Mouse (Mus musculus): Measurements from ENCODE around the gene Gm11555. TPM values are rescaled to one million over a fixed set of nuclear protein-coding genes. Genes with fewer than 3 reads are reported as not detected.
"Not testable (repeated sequence)": the region's sequence is repeated elsewhere in the genome, so short reads cannot be mapped to it uniquely, and the experiment has no call there.

The Gm11555 gene
- polyA plus RNA-seq, 2 experiments, result not detected

GRCm38 (mm10) chr11:99609126-99609525 lies 40.9 kb downstream of the Gm11555 start:
- H3K9ac ChIP-seq (replicated peaks), result no peak overlapping the region
- no peak for TF ChIP-seq CTCF (IDR thresholded peaks at IDR 0.05; ENCODE audit: low read depth)
- no peak for TF ChIP-seq EP300 (IDR thresholded peaks at IDR 0.05; ENCODE audit: low read depth)
- H3K4me3 ChIP-seq (ENCODE audit: insufficient read depth in 1 of 2, low read depth in 2 of 2, low read length in 2 of 2), result no peak overlapping the region
- no peaks in the 10 kb centered on the region for H3K4me1 ChIP-seq (replicated peaks; ENCODE audit: control insufficient read depth in 2 of 2, insufficient read depth in 2 of 2, low read length in 1 of 2)
- no peaks in the 10 kb centered on the region for H3K27me3 ChIP-seq (ENCODE audit: control insufficient read depth, insufficient read depth, low read length)
- no peak overlapping the region for H3K4me2 ChIP-seq (ENCODE audit: low read depth)
- DNase-seq (ENCODE audit: low read depth in 3 of 3, low spot score in 3 of 3), result no peak
- ATAC-seq (ENCODE audit: insufficient read depth), result no peak
- WGBS (ENCODE audit: insufficient replicate concordance), result 45% methylated on average over 1 of the region's 1 CpGs
- no peaks in the 10 kb centered on the region for H3K36me3 ChIP-seq (replicated peaks; ENCODE audit: control insufficient read depth, insufficient read depth, low read depth)
- no peak overlapping the region for H3K27ac ChIP-seq
- no peaks in the 10 kb centered on the region for H3K9me3 ChIP-seq (ENCODE audit: control insufficient read depth, low read length)

- DNase-seq (ENCODE audit: low read depth in 3 of 3, low spot score in 3 of 3); H3K27ac ChIP-seq; H3K9me3 ChIP-seq (ENCODE audit: control insufficient read depth, low read length); H3K36me3 ChIP-seq (replicated peaks; ENCODE audit: control insufficient read depth, insufficient read depth, low read depth); ATAC-seq (ENCODE audit: insufficient read depth); H3K27me3 ChIP-seq (ENCODE audit: control insufficient read depth, insufficient read depth, low read length); H3K4me3 ChIP-seq (ENCODE audit: insufficient read depth in 1 of 2, low read depth in 2 of 2, low read length in 2 of 2); H3K9ac ChIP-seq (replicated peaks); H3K4me2 ChIP-seq (ENCODE audit: low read depth); H3K4me1 ChIP-seq (replicated peaks; ENCODE audit: control insufficient read depth in 2 of 2, insufficient read depth in 2 of 2, low read length in 1 of 2): not testable (repeated sequence)
- 50% methylated on average over 1 of the region's 1 CpGs for WGBS (ENCODE audit: insufficient replicate concordance)
Observed at GRCm38 (mm10) chr11:99603208-99603607, 46.8 kb downstream of the Gm11555 start, which contains the start of gene Gm11938. Gm11938 (minus strand) TSS chr11:99603308.

Other genes starting within 250 kb of the Gm11555 start
Only the 30 nearest of the 38 such genes appear.
- gene Krt23, start 157.1 kb downstream of the Gm11555 start, polyA plus RNA-seq (2012; rRNA removed), result 0.24 and 0.32 TPM in 2 replicates
- 0.24 and 1.00 TPM in 2 replicates for gene Krt23, start 157.1 kb downstream of the Gm11555 start, polyA plus RNA-seq (2014; fragmentation: Nextera tagmentation; extraction: Ambion mirVana)
- gene Krt39, start 128.9 kb downstream of the Gm11555 start, polyA plus RNA-seq (2012; rRNA removed), result not detected in 2 replicates
- gene Krt39, start 128.9 kb downstream of the Gm11555 start, polyA plus RNA-seq (2014; fragmentation: Nextera tagmentation; extraction: Ambion mirVana), result not detected in 2 replicates
- not detected in 2 replicates for gene Krt40, start 107.1 kb downstream of the Gm11555 start, polyA plus RNA-seq (2012; rRNA removed)
- gene Krt40, start 107.1 kb downstream of the Gm11555 start, polyA plus RNA-seq (2014; fragmentation: Nextera tagmentation; extraction: Ambion mirVana), result not detected in 2 replicates
- gene Krtap3-3, start 99.4 kb downstream of the Gm11555 start, polyA plus RNA-seq (2012; rRNA removed), result not detected in 2 replicates
- gene Krtap3-3, start 99.4 kb downstream of the Gm11555 start, polyA plus RNA-seq (2014; fragmentation: Nextera tagmentation; extraction: Ambion mirVana), result not detected in 2 replicates
- not detected in 2 replicates for gene Krtap3-2, start 93.4 kb downstream of the Gm11555 start, polyA plus RNA-seq (2012; rRNA removed)
- not detected in 2 replicates for gene Krtap3-2, start 93.4 kb downstream of the Gm11555 start, polyA plus RNA-seq (2014; fragmentation: Nextera tagmentation; extraction: Ambion mirVana)
- not detected in 2 replicates for gene Gm11939, start 90.8 kb downstream of the Gm11555 start, polyA plus RNA-seq (2012; rRNA removed)
- not detected in 2 replicates for gene Gm11939, start 90.8 kb downstream of the Gm11555 start, polyA plus RNA-seq (2014; fragmentation: Nextera tagmentation; extraction: Ambion mirVana)
- gene Krtap3-1, start 83.6 kb downstream of the Gm11555 start, polyA plus RNA-seq (2012; rRNA removed), result not detected in 2 replicates
- gene Krtap3-1, start 83.6 kb downstream of the Gm11555 start, polyA plus RNA-seq (2014; fragmentation: Nextera tagmentation; extraction: Ambion mirVana), result not detected in 2 replicates
- not detected in 2 replicates for gene Krtap1-5, start 69.2 kb downstream of the Gm11555 start, polyA plus RNA-seq (2012; rRNA removed)
- not detected in 2 replicates for gene Krtap1-5, start 69.2 kb downstream of the Gm11555 start, polyA plus RNA-seq (2014; fragmentation: Nextera tagmentation; extraction: Ambion mirVana)
- not detected in 2 replicates for gene Krtap1-4, start 66.6 kb downstream of the Gm11555 start, polyA plus RNA-seq (2012; rRNA removed)
- gene Krtap1-4, start 66.6 kb downstream of the Gm11555 start, polyA plus RNA-seq (2014; fragmentation: Nextera tagmentation; extraction: Ambion mirVana), result not detected in 2 replicates
- gene Krtap1-3, start 58.9 kb downstream of the Gm11555 start, polyA plus RNA-seq (2012; rRNA removed), result not detected in 2 replicates
- gene Krtap1-3, start 58.9 kb downstream of the Gm11555 start, polyA plus RNA-seq (2014; fragmentation: Nextera tagmentation; extraction: Ambion mirVana), result not detected in 2 replicates
- not detected in 2 replicates for gene Krtap9-3, start 52.1 kb downstream of the Gm11555 start, polyA plus RNA-seq (2012; rRNA removed)
- gene Krtap9-3, start 52.1 kb downstream of the Gm11555 start, polyA plus RNA-seq (2014; fragmentation: Nextera tagmentation; extraction: Ambion mirVana), result not detected in 2 replicates
- not detected in 2 replicates for gene Gm11938, start 46.9 kb downstream of the Gm11555 start, polyA plus RNA-seq (2012; rRNA removed)
- not detected in 2 replicates for gene Gm11938, start 46.9 kb downstream of the Gm11555 start, polyA plus RNA-seq (2014; fragmentation: Nextera tagmentation; extraction: Ambion mirVana)
- not detected in 2 replicates for gene Gm11937, start 40.0 kb downstream of the Gm11555 start, polyA plus RNA-seq (2012; rRNA removed)
- gene Gm11937, start 40.0 kb downstream of the Gm11555 start, polyA plus RNA-seq (2014; fragmentation: Nextera tagmentation; extraction: Ambion mirVana), result not detected in 2 replicates
- not detected in 2 replicates for gene Krtap2-4, start 35.4 kb downstream of the Gm11555 start, polyA plus RNA-seq (2012; rRNA removed)
- not detected in 2 replicates for gene Krtap2-4, start 35.4 kb downstream of the Gm11555 start, polyA plus RNA-seq (2014; fragmentation: Nextera tagmentation; extraction: Ambion mirVana)
- not detected in 2 replicates for gene Gm11562, start 29.8 kb downstream of the Gm11555 start, polyA plus RNA-seq (2012; rRNA removed)
- gene Gm11562, start 29.8 kb downstream of the Gm11555 start, polyA plus RNA-seq (2014; fragmentation: Nextera tagmentation; extraction: Ambion mirVana), result not detected in 2 replicates
- not detected in 2 replicates for gene Krtap4-1, start 22.0 kb downstream of the Gm11555 start, polyA plus RNA-seq (2012; rRNA removed)
- not detected in 2 replicates for gene Krtap4-1, start 22.0 kb downstream of the Gm11555 start, polyA plus RNA-seq (2014; fragmentation: Nextera tagmentation; extraction: Ambion mirVana)
- gene Krtap4-2, start 15.2 kb downstream of the Gm11555 start, polyA plus RNA-seq (2012; rRNA removed), result not detected in 2 replicates
- not detected in 2 replicates for gene Krtap4-2, start 15.2 kb downstream of the Gm11555 start, polyA plus RNA-seq (2014; fragmentation: Nextera tagmentation; extraction: Ambion mirVana)
- not detected in 2 replicates for gene Krtap4-7, start 6.1 kb downstream of the Gm11555 start, polyA plus RNA-seq (2012; rRNA removed)
- not detected in 2 replicates for gene Krtap4-7, start 6.1 kb downstream of the Gm11555 start, polyA plus RNA-seq (2014; fragmentation: Nextera tagmentation; extraction: Ambion mirVana)
- not detected in 2 replicates for gene Gm11563, start 8.7 kb upstream of the Gm11555 start, polyA plus RNA-seq (2012; rRNA removed)
- gene Gm11563, start 8.7 kb upstream of the Gm11555 start, polyA plus RNA-seq (2014; fragmentation: Nextera tagmentation; extraction: Ambion mirVana), result not detected in 2 replicates
- not detected in 2 replicates for gene Krtap4-6, start 15.7 kb upstream of the Gm11555 start, polyA plus RNA-seq (2012; rRNA removed)
- not detected in 2 replicates for gene Krtap4-6, start 15.7 kb upstream of the Gm11555 start, polyA plus RNA-seq (2014; fragmentation: Nextera tagmentation; extraction: Ambion mirVana)
- gene Gm14190, start 40.5 kb upstream of the Gm11555 start, polyA plus RNA-seq (2012; rRNA removed), result not detected in 2 replicates
- not detected in 2 replicates for gene Gm14190, start 40.5 kb upstream of the Gm11555 start, polyA plus RNA-seq (2014; fragmentation: Nextera tagmentation; extraction: Ambion mirVana)
- not detected in 2 replicates for gene Gm14180, start 84.1 kb upstream of the Gm11555 start, polyA plus RNA-seq (2012; rRNA removed)
- gene Gm14180, start 84.1 kb upstream of the Gm11555 start, polyA plus RNA-seq (2014; fragmentation: Nextera tagmentation; extraction: Ambion mirVana), result not detected in 2 replicates
- gene Gm11595, start 122.7 kb upstream of the Gm11555 start, polyA plus RNA-seq (2012; rRNA removed), result not detected in 2 replicates
- not detected in 2 replicates for gene Gm11595, start 122.7 kb upstream of the Gm11555 start, polyA plus RNA-seq (2014; fragmentation: Nextera tagmentation; extraction: Ambion mirVana)
- not detected in 2 replicates for gene Krtap4-8, start 130.5 kb upstream of the Gm11555 start, polyA plus RNA-seq (2012; rRNA removed)
- not detected in 2 replicates for gene Krtap4-8, start 130.5 kb upstream of the Gm11555 start, polyA plus RNA-seq (2014; fragmentation: Nextera tagmentation; extraction: Ambion mirVana)
- gene Krtap4-9, start 135.0 kb upstream of the Gm11555 start, polyA plus RNA-seq (2012; rRNA removed), result not detected in 2 replicates
- gene Krtap4-9, start 135.0 kb upstream of the Gm11555 start, polyA plus RNA-seq (2014; fragmentation: Nextera tagmentation; extraction: Ambion mirVana), result not detected in 2 replicates
- gene Gm11596, start 143.2 kb upstream of the Gm11555 start, polyA plus RNA-seq (2012; rRNA removed), result not detected in 2 replicates
- gene Gm11596, start 143.2 kb upstream of the Gm11555 start, polyA plus RNA-seq (2014; fragmentation: Nextera tagmentation; extraction: Ambion mirVana), result not detected in 2 replicates
- not detected in 2 replicates for gene Gm11569, start 148.7 kb upstream of the Gm11555 start, polyA plus RNA-seq (2012; rRNA removed)
- gene Gm11569, start 148.7 kb upstream of the Gm11555 start, polyA plus RNA-seq (2014; fragmentation: Nextera tagmentation; extraction: Ambion mirVana), result not detected in 2 replicates
- gene Gm11554, start 154.2 kb upstream of the Gm11555 start, polyA plus RNA-seq (2012; rRNA removed), result not detected in 2 replicates
- not detected in 2 replicates for gene Gm11554, start 154.2 kb upstream of the Gm11555 start, polyA plus RNA-seq (2014; fragmentation: Nextera tagmentation; extraction: Ambion mirVana)
- gene Krtap4-13, start 159.7 kb upstream of the Gm11555 start, polyA plus RNA-seq (2012; rRNA removed), result not detected in 2 replicates
- not detected in 2 replicates for gene Krtap4-13, start 159.7 kb upstream of the Gm11555 start, polyA plus RNA-seq (2014; fragmentation: Nextera tagmentation; extraction: Ambion mirVana)
- not detected in 2 replicates for gene Gm11564, start 165.4 kb upstream of the Gm11555 start, polyA plus RNA-seq (2012; rRNA removed)
- gene Gm11564, start 165.4 kb upstream of the Gm11555 start, polyA plus RNA-seq (2014; fragmentation: Nextera tagmentation; extraction: Ambion mirVana), result not detected in 2 replicates

All from liver, embryonic 14.5 days (tissue).